Mouse (Mus musculus): ENCODE results near the gene Dbh.

The Dbh gene

DNA sequence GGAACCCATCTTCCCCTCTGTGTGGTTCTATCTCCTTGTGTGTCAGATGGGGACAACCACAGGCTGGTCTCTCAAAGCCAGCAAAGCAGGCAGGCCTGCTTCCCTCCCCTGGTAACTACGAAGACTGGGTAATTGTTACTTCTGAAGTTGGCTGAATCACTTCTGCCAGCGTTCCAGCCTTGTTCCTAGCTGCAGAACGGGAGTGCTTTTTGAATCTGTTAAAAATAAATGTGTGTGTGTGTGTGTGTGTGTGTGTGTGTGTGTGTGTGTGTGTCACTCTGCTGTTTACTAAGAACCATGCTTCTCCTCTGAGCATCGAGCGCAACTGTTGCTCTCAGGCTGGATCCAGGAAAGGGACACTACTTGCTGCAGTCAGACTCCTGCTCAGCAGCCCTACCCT is 1.2 kb upstream of the Dbh start:
- no peak for DNase-seq (ENCODE audit: low spot score)

DNA sequence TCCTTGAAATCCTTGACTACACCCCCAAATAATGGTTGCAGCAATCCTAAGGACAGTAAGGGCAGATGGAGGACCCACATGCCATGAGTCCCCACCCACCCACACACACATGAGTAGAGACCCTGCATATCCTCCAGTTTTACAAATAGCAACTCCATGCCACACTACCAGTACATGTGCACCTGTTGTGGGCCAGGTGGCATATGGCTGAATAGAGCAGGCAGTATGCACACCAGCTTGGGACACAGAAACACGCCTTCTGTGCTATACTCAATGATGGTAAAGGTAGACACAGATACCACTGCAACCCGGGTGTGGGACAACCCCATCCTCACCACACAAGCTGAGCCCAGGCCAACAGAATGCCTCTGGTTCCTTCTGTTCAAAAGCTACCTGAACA is 1.0 kb downstream of the Dbh start:
- no peak for DNase-seq (ENCODE audit: low spot score)

DNA sequence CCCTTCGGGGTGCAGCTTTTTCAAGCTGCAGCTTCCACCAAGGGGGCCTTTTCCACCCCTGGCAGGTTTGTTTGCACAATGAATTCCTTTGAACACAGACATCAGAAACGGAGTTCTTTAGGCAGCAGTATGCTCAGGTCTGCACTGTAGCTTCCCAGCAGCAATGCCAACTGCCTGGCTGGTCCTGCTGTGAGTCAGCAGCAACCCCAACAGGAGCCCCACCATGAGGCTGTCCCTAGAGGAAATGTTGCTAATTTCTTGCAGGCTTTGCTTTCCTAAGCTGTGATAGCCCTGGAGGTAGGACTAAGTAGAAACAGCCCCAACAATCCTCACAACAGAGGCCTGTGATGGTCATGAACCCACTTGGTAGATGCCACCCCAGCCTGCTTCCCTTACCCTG is 2.0 kb downstream of the Dbh start:
- no peak for DNase-seq (ENCODE audit: low spot score)

DNA sequence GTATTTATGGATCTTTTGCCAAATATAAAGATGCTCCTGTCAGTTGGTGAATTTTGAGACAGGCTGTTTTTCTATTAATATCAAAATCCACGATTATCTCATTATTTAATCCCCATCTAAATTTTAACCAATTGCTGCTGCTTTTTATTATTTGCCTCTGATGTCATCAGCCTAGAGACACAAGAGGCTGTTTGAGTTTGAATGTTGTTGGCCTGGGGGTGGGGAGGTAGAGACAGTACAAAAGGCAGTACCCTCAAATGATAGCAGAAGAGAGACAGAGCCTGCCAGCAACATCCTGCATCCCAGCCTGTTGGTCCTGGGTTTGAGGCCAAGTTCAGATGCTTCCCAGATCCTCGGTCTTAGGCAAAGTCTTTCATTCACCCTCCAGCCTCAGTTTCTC is 9.2 kb downstream of the Dbh start:
- DNase-seq (ENCODE audit: low spot score), result no peak

DNA sequence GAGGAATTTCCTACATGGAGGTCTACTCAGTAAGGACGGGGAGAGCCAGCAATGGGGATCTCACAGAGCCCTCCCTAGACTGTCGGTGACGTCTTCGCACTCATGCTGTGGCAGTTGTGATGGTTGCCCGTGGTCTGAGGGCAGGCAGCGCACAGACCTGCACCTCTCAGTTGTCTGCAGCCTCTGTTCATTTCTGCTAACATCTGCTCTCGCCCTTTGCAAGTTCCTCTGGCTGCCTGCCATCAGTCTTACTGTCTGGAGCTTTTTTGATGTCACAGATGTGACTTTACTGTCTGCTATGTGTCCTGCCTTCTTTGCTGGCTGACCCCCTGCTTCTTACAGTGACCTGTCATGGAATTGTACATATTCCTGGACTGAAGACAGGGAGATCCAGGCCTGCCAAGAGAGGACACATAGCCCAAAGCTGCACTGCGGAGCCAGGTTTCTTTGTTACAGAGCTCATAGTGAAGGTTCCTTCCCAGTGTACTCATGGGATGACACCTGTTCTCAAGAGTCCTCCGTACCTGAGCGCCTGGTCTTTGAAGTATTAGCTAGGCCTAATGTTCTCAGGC is 10.7 kb downstream of the Dbh start:
- no peak for DNase-seq (ENCODE audit: low spot score)

DNA sequence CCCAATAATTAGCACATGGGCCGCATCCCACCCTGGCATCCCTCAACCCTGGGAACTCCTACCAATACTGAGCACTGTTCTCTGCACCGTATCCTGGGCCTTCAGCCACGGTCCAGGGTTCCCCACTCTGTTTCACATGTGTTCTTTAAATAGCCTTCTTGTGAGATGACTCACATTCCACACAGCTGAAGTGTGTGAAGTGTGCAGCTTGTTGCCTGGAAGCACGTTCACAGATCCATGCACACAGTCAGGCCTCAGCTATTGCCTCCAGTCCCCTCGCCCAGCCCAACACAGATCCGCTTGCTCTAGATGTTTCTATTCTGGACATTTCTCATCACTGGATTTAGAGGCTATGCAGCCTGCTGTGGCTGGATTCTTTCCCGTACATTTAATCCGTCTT is 14.1 kb downstream of the Dbh start:
- no peak for DNase-seq (ENCODE audit: low spot score)

DNA sequence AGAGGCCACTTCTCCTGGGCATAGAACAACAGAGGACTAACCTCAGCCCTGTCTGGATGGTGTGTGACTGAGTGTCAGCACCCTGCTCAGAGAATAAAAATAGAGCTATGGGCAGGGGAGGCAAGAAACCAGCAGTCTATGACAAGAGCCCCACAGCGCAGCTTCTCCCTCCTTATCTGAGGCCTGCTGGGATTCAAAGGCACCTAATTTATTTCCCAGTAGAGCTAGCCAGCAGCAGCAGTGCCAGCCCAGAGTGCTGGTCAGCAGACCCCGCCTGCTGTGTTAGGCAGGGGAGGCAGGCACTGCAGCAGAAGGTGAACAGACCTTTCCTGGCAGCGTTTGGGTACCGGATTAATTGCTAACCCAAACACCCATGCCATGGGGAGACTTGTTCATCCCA is 16.9 kb downstream of the Dbh start:
- no peak for DNase-seq (ENCODE audit: low spot score)

DNA sequence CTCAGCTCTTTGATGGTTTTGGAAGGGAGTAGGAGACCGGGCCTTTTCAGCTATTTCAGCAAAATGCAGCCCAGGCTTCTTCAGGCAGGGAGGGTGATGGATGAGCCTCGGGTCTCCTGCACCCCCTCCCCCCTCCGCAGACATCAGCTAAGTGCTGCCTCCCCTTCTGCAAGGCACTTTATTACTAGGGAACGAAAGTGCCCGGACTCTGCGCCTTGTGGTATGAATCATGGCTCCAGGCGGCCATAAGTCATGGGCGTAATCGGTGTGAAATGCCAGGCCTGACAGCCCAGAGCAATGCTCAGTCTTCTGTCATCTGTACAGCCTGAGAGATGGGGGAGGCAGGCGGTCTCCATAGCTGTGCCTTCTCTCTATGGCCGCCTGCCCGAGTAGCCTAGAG is 18.7 kb downstream of the Dbh start:
- no peak for DNase-seq (ENCODE audit: low spot score)

DNA sequence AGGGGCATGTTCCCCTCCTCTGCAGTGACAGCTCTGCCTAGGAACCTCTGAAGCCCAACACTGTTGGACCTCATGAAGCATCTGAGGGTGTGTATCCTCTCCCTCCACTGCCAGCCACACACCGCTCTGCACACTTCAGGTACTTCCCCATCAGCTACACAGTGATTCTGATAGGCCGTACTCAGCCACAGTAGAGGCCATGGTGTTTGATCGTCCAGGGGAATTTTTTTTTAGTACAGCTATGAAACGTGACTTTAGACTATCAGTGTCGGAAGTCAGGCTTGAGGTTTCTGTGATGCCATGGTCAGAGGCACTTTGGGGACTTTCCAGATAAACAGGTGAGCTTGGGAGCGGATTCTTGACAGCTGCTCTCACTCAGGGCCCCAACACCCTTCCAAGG is 22.5 kb downstream of the Dbh start:
- no peak for DNase-seq (ENCODE audit: low spot score)

DNA sequence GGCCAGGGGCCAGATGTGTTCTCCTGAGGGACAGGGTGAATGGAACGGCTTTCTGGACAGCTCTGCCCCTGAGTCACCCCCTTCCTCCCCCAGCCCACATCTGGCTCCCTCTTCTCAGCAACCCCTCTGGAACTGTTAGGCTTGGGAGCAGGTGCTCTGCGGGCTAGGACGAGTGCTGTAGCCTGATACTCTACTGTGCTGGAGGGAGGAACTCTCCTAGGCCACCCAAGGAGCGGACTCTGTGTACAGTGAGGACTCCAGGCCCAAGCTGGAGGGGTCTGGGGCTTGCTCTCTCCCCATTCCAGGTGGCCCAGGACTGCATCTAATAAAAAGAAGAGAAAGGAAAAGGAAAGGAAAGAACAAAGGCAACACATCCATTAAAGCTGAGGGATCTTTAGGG is 25.0 kb downstream of the Dbh start:
- no peak for DNase-seq (ENCODE audit: low spot score)

DNA sequence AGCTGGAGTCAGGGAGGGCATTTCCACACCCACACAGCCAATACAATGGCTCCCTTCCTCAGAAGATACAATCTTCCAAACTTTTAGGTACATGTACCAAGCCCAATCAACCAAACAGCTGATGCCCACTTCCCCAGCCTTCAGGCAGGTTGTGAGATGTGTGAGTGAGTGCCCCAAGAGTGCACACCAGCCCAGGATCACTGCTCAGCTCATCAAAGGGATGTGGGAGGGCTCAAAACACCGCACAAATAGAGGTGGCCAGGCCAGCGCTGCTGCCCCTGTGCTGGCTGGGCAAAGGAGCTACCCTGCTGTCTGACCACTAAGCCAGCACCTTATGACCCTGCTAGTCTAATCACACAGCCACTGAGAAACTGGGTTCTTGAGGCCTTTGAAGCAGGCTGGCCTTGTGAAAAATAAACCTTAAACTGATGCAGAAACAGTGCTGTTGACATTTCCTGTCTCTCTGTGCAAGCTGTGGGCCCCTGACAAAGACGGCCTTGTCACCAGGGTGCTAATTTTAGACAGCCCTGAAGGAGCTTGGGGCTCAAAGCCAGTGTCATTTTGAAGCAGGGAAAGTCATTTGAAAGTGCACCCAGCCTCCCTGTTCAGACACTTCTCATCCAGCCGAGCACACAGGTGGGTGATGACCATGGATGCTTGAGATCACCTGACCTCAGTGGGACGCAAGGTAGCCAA is 33.7 kb downstream of the Dbh start:
- DNase-seq (ENCODE audit: low spot score), result no peak

DNA sequence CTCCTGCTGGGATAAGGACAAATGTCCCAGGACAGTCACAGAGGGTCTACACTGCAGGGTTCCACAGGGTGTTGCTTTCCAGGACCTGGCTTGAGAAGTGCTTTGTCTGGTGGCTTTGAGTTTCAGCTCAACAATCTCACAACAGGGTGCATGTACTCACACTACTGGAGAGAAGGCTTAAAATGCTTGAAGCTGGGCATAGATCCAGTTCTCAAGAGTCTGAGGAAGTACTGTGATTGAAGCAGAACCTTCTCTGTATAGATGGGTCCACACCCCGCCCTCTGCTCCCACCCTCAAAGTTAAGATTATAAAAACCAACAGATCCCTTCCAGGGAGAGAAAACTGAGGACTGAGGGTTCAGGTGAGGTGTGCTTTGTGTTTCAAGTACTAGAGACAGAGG is 35.6 kb downstream of the Dbh start:
- no peak for DNase-seq (ENCODE audit: low spot score)

DNA sequence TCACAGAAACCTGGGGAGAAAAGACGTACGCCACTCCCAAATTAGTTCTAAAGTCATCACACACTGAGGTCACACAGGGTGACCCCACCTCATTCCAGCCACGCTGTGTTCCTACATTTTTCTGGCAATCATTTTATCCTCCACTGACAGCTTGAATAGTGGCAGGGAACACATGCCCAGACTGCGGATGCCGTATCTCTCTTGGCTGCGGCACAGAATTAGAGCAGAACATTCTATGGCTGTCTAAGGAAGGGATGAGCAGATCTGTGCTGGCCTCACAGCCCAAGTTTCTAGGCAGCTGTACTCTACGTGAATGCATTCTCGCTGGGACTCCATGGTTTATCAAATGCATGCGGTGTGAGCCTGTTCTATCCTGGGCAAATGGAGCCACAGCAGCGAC is 40.6 kb downstream of the Dbh start:
- DNase-seq (ENCODE audit: low spot score), result no peak

DNA sequence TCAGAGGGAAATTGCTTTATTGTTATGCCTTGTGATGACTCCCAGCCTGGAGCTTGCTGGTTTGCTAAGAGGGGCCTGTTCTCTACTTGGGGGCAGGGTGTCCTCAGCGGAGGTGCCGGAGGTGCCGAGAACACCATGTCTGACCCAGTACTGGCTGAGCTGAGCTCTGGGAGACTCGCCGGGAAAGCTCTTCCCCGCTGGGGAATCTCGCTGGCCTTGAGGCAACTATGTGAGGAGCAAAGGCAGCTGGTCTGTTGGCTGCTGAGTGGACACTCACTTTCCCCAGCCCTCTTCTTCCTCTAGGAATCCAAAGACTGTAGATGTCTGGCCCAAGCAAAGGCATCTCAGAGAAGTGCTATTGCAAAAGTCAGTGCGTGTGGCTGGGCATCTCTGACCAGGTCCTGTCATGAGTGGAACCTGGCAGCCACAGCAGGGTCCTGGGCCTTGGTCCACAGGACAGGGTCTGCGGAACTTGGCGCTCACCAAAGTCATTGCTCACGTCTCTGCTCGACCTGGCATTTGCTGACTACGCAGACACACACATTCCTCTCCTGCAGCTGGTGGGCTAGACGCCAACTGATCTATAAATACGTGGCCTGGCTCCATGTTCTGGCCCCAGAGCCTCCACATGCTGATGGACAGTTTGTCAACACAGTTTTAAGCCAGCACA is 41.2 kb downstream of the Dbh start:
- no peak for DNase-seq (ENCODE audit: low spot score)

DNA sequence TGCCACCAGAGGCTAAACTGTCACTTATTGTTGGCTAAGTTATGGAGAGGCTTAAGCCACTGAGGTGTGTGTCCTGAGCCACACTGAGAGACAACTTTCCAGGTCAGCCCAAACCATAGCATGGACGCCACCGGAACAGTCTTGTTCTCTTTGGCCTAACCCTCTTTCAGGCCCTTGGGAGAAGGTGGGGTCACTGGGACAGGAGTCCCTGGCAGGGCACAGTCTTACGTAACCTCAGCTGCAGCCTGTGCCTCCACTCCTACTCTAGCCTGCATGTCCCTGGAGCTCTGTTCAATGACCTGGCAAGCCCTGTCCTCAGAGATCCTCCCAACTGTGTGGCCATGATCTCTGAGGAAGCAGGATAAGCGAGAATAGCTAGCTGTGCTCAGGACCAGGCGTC is 42.1 kb downstream of the Dbh start:
- no peak for DNase-seq (ENCODE audit: low spot score)

DNA sequence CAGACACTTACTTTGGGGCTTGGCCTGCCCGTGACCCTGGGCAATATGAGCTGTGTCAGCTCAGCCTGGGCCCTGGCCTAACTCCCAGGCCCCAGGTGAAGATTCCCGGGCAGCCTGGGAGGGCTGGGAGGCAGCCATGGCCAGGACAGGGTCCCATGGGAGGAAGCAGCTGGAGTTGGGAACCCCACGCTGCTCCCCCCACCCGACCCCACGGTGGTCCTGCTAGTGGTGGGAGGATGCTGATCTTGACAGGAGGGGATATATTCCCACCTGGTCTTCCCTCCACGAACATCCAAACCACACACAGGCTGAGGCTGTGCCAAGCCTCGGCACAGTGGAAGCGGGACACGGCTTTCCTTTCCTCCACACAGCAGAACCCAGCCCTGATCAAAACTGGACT is 44.3 kb downstream of the Dbh start:
- DNase-seq (ENCODE audit: low spot score), result no peak

DNA sequence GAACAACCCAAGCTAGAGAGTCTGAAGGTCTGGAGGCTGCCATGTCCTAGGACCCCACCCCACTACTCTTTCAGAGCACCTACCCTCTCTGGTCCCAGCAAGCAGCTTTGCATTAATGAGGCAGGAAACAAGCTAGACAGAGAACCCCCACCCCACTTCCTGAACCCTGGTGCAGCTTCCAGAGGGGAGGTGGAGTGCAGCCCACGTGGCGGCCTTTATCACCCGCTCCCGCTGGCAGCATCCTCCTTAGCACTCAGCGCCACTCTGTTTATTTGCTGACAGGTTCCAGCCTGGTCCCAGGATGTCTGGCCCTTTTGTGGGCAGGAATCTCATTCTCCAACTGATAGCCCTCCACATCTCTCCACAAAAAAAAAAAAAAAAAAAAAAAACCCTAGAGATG is 44.8 kb downstream of the Dbh start:
- no peak for DNase-seq (ENCODE audit: low spot score)

DNA sequence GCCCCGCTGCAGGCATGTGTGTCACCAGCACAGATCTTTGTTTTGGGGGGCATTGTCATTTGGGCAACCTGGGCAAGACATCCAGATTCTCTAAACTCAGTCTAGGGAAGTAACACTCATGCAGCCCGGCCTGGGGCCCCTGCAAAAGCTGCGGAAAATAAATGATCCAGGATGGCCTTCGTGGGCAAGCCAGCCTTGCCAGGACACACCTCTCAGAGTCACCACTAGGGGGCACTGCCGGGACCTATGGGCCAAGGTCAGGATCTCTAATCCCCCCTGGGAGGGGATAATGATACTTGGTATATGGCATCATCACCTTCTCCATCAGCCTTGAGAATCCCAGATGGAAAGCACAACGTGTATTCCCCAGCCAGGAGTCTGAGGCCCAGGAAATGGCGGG is 45.2 kb downstream of the Dbh start:
- DNase-seq (ENCODE audit: low spot score), result peak; percentile 23

DNA sequence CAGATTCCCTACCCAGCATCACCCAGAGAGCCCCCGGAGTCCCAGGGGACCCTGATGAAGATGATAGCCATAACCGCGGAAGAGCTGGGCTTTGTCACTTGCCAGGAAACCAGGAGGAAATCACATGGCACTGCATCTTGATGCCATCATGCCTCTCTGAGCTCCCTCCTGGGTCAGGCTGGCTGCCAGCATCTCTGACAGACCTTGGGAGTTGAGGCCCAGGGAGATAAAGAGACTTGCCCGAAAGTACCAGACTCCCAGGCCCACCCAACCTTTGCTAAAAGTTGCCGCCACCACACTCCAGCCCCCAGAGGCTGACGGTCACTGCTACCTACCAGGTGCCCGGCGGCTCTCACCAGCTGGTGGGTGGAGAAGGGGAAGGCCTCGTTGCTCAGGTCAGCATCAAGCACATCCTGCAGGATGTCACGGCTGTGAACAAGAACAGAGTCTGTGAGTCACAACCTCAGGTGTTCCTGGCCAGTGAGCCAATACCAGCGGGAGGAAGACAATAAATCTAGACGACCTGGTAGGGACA is 45.7 kb downstream of the Dbh start:
- DNase-seq (ENCODE audit: low spot score), result no peak

DNA sequence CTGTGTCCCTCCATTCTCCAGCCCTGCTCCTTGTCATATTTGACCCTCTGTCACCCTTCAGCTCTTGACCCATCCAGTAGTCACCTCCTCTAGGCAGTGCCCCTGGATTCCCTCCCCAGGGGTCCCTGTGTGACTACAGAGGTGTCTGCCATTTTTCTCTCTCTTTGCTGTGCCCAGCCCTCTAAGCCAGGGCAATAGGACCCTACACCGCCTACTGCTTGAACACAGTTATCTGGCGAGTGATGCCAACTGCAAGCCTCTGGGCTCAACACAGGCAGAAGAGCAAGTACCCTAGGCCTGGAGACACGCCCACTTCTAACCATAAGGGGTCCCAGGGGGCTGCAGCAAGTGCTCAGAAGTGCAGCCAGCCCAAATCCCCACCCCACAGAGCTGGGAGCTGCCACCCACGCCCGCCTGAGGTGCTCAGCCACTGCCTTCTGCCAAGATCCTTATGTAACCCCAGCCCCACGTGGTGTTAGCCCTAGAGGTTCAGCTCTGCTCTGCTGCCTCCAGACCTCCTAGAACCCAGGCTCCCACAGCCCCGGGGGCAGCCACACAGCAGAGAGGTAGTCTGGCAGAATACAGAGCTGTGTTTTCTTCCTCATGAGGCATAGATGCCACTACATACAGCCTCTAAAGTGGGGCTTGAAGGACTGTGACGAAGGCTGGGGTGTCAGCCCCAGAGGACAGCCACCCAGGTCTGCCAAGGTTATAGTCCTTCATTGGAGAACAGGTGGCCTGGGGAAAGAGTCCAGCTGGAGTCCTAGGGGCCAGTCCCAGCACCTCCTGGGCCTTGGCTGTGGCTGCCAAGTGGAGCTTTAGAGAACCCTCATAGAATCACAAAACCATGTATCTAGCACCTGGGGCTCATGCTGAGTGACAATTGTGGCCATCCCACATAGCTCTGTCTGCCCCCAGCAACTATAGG is 47.2 kb downstream of the Dbh start:
- DNase-seq (ENCODE audit: low spot score), result no peak

DNA sequence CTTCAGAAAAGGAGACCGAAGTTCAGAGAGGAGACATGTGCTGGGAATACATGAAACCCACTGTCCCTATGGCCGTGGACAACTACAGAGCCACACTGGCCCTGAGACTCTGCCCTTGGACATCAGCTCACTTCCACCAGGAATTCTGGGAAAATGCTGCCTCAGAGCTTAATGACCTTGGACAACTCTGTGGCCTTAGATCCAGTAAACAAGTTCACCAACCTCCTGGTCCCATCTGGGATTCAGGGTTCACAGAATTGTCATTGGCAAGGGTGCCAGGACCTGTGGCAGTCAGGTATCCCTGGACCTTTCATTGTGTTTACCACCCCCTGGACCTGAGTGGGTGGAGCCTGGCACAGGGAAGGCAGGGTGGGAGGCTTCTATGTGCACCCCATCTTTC is 50.5 kb downstream of the Dbh start:
- no peak for DNase-seq (ENCODE audit: low spot score)

DNA sequence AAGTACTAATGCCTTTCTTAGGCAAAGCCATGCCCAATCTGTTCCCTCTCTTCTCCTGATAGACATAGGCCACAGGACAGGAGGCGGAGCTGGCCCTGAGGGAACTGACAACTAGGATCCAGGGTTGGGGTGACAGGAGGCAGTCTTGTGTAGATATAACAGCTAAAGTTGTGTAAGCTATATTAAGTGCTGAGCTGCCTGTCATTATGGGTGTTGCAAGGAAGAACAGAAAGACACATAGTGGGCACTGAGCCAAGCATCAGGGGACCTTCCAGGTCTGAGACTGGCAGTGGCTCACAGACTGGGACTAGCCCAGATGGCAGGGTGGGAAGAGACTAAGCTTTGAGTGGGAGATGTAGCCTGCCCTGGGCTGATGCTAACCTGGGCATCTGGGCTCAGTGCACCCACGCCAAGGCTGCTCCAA is 53.1 kb downstream of the Dbh start:
- no peak for DNase-seq (ENCODE audit: low spot score)

DNA sequence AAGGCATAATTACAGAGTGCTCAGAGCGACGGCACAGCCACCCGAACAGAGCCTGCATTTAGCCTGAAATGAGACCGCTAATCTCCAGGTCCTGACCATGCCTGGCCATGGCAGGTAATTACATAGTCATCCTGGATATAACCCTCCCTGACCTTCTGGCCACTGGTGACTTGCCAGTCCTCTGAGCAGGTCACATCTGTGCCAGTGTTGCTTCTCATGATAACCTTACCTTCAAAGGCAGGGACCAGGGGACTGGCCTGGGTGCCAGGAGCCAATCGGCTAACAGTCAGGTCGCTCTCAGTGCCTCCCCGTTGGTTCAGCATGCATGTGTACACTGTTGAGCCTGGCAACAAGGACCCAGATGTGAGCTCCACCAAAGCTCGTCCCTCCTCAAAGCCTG is 53.5 kb downstream of the Dbh start:
- DNase-seq (ENCODE audit: low spot score), result no peak
